Mouse (Mus musculus) frontal cortex, adult 2 months (tissue): ENCODE measurements around the gene Krtap21-1. TPM values are rescaled to one million over a fixed set of nuclear protein-coding genes. Genes with fewer than 3 reads are reported as not detected.

Experiments
- DNase-seq, 2 experiments: peaks; one replicate each; pipeline ENCODE4 v3.0.0; 2022; ENCODE audit warnings: low spot score in 1 of 2; ENCODE audit errors: extremely low spot score in 1 of 2
- polyA plus RNA-seq: library from polyadenylated mRNA; depleted of rRNA; stranded (reverse); fragments of >200 nt; gene quantifications from 2 replicates; pipeline ENCODE4 v1.2.3, GENCODE M21; 2012; rRNA removed

Gene Krtap21-1
- polyA plus RNA-seq: not detected in 2 replicates

DNA sequence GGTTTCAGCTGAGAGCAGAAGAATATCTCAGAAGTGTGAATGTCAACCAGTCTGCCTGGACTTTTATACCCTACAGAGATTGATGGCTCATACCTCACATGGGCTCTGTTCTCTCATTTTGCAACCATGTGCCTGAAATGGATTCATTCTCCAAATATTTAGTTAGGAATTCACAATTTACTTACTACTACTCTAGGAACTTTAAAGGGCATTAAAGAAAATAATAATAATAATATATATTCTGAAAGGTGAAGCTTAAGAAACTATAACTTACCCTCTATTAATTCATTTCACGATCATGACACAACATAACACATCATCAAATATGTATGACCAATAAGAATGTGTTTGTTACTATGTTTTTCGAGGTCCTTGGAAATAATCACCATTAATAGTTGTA lies at the start of gene Krtap21-1:
TSS of gene Krtap21-1 (minus strand) at position 101 of the 400 bp plus-strand sequence.
- DNase-seq: no peak

DNA sequence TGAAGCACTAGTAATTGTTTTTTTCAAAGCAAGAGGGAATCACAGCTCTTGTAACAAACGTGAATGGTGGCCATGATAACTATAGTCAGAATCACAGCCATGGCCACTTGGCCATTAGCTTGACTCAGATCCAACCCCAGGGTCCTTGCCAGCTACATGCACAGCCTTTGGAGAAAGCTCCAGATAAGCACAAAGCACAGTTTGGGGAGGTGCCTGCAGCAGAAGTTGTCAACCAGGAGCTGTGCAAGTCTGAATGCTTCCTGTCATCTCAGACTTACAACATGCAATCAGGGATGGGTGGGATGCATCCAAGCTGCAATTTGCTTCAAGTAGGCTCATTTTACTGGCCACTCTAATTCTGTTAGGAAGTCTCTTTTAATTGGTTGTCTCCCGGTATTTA lies 25.9 kb upstream of the Krtap21-1 start:
- no peak for DNase-seq

DNA sequence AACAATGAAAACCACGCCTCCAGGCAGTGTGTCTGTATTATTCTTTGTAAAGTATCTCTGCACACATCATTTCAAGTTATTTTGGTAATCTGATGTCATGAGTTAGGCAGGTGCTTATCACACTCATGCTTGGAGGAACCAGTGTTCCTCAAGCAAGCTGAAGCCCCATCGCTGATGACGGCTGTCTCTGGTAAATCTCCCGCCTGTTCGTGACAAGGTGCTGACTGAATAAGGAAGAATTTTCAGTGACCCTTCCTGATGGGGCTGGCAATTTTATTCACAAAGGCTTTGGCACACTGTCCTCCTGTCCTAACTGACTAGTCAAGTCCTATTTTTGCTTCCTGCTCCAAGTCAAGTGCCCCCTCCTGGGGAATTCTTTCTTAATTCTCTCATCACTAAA lies 21.6 kb upstream of the Krtap21-1 start:
- no peak for DNase-seq

DNA sequence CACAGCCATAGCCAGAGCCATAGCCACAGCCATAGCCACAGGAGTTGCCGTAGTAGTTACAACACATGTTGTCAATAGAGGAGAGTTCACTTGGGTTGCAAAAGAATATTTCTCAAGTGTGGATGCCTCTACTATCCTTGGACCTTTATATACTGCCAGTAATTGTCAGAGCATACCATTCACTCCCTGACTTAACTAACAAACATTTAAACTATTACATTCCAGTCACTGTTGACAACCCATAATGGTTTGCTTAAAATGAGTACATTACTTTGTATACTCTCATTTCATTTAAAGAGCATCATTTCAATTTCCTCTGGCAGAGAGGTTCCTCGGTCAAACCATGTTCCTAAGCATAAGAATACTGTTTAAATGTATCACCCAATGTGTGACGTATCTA lies 16.3 kb upstream of the Krtap21-1 start, which contains the start of gene Krtap6-2:
TSS of gene Krtap6-2 (minus strand) at position 101 of the 400 bp plus-strand sequence.
- DNase-seq: no peak

DNA sequence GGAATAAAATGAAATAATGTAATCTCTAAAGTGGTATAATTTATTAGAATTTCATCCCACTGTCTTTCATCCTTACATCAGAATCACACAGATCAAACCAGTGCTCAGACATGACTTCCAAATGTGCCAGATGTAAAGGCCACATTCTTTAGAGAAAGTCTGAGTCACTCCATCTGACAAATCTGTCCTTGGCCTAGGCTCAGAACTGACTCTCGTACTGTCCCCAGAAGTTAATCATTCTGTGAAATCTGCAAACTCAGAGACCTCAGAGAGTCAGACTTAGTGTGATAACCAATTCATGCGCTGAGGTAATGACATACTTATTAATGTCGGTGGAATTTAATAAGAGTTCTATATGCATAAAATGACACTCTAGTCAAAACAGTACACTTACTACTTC lies 12.6 kb upstream of the Krtap21-1 start:
- no peak for DNase-seq

DNA sequence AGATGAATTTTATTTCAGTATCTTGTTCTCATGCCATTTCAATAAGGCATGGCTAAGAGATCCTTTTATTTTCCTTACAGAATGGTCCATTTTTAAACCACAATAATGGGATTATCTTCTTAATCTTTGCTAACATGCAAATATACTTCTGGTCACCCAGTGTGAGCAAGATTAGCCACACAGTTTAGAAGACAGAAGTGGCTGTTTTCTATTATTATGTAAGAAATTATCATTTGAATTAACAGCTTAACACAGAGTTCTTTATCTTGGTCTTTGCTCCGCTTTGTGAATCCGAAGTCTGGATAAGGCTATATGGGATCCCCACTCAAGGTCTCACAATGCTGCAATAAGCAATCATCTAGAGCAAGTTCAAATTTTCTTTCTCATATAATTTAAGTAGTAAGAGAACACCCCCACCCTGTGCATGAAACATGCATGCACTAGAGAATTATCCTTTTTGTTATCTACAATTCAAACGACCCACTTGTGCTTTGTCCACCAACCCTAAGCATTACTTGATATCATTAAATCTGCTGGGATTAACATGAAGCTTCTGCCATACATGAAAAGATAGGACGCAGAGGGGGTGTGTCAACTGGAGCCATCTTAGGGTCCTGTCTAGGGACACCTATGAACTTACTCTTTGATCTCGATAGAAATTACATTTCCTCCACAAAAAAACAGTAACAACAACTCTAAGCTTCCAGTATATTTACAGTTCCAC lies 6.8 kb upstream of the Krtap21-1 start:
- DNase-seq: no peak

DNA sequence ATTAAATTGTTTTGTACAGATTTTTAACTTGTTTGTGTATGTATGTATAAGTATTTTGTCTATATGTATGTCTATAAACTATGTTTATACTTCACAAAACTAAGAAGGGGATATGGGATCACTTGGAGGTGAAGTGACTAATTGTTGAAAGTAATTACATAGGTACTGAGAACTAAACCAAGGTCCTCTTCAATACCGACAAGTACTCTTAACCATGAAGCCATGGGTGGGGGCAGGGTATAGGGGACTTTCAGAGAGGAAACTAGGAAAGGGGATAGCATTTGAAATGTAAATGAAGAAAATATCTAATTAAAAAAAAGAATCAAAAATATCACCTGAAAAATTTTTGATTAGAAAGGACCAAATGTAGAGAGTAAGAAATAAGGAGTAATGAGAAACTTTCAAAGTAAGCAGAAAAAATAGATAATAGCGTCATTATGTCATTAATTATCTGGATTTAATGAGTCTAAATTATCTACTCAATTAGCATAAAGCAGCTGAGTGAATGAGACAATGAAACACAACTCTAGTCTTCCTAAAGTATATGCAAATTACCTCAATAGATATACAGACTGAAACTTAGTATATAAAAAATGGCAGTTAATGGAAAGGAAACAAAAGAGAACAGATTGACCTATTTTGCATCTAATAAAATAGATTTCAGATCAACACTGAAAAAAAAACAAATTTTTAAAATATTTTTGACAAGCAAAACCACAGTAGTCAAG lies 30.8 kb downstream of the Krtap21-1 start:
- no peak for DNase-seq

Other genes starting within 250 kb of the Krtap21-1 start
- not detected in 2 replicates for gene Gm9789, start 245.9 kb downstream of the Krtap21-1 start, polyA plus RNA-seq
- gene Gm7735, start 234.4 kb downstream of the Krtap21-1 start, polyA plus RNA-seq: not detected in 2 replicates
- not detected in 2 replicates for gene 1110057P08Rik, start 229.1 kb downstream of the Krtap21-1 start, polyA plus RNA-seq
- gene Krtap20-2, start 198.0 kb downstream of the Krtap21-1 start, polyA plus RNA-seq: not detected in 2 replicates
- not detected in 2 replicates for gene Krtap6-2, start 16.2 kb upstream of the Krtap21-1 start, polyA plus RNA-seq
- not detected in 2 replicates for gene Krtap8-1, start 84.1 kb upstream of the Krtap21-1 start, polyA plus RNA-seq
- gene Krtap7-1, start 104.5 kb upstream of the Krtap21-1 start, polyA plus RNA-seq: 0.16 TPM in 1 of 2 replicates, not detected in the other
- gene Krtap11-1, start 167.3 kb upstream of the Krtap21-1 start, polyA plus RNA-seq: not detected in 2 replicates